Mouse (Mus musculus) MEL (cell line): ENCODE data around the gene Dnajc7.

ENCODE experiments used
- CHD1 ChIP-seq: IDR thresholded peaks from 2 replicates; pipeline ENCODE4 v1.6.1; 2012; ENCODE audit warnings: low read depth, mild to moderate bottlenecking, inconsistent platforms, low read length, improper control_type of control experiment
- CHD2 ChIP-seq: IDR thresholded peaks from 2 replicates; pipeline ENCODE4 v1.6.1; 2011; ENCODE audit warnings: low read length, improper control_type of control experiment
- CTCF ChIP-seq, 3 experiments: IDR thresholded peaks in 2 of 3; conservative IDR thresholded peaks in 1 of 3; 2 replicates each; pipeline ENCODE4 v1.5.1; 2011 to 2012; ENCODE audit warnings: low read length in 3 of 3, low read depth in 2 of 3, mild to moderate bottlenecking in 2 of 3, improper control_type of control experiment in 1 of 3, inconsistent platforms in 1 of 3, mixed read lengths in 1 of 3, moderate library complexity in 1 of 3; ENCODE audit not compliant: control insufficient read depth in 1 of 3, insufficient read depth in 1 of 3, poor library complexity in 1 of 3, severe bottlenecking in 1 of 3
- EP300 ChIP-seq, 2 experiments: IDR thresholded peaks; 2 replicates each; pipeline ENCODE4 v1.6.1; 2011; ENCODE audit warnings: improper control_type of control experiment in 2 of 2, low read length in 2 of 2, low read depth in 1 of 2, mild to moderate bottlenecking in 1 of 2
- HCFC1 ChIP-seq: IDR thresholded peaks from 2 replicates; pipeline ENCODE4 v1.6.1; 2012; ENCODE audit warnings: low read depth, mild to moderate bottlenecking, inconsistent platforms, low read length, improper control_type of control experiment, moderate library complexity
- MAFK ChIP-seq: IDR thresholded peaks from 2 replicates; pipeline ENCODE4 v1.6.1; 2011; ENCODE audit warnings: low read depth, mild to moderate bottlenecking, low read length, improper control_type of control experiment, borderline replicate concordance
- MAX ChIP-seq: IDR thresholded peaks from 2 replicates; pipeline ENCODE4 v1.6.1; 2011; ENCODE audit warnings: low read length, improper control_type of control experiment
- MXI1 ChIP-seq: IDR thresholded peaks from 2 replicates; pipeline ENCODE4 v1.6.1; 2011; ENCODE audit warnings: mild to moderate bottlenecking, low read depth, low read length, improper control_type of control experiment
- MYB ChIP-seq: IDR thresholded peaks from 2 replicates; pipeline ENCODE4 v1.6.1; 2011; ENCODE audit warnings: mild to moderate bottlenecking, low read depth, low read length, improper control_type of control experiment
- MYC ChIP-seq: IDR thresholded peaks from 2 replicates; pipeline ENCODE4 v1.6.1; 2011; ENCODE audit warnings: low read depth, mild to moderate bottlenecking, low read length, improper control_type of control experiment, moderate library complexity
- NRF1 ChIP-seq: IDR thresholded peaks from 2 replicates; pipeline ENCODE4 v1.6.1; 2014; ENCODE audit warnings: low read depth, mild to moderate bottlenecking, inconsistent platforms, low read length, improper control_type of control experiment, moderate library complexity; ENCODE audit not compliant: poor library complexity, insufficient read depth, severe bottlenecking
- POLR2A ChIP-seq, 2 experiments: IDR thresholded peaks; 2 replicates each; pipeline ENCODE4 v1.6.1; 2011 to 2012; ENCODE audit warnings: low read length in 2 of 2, mild to moderate bottlenecking in 2 of 2, control low read depth in 1 of 2, improper control_type of control experiment in 1 of 2, low read depth in 1 of 2, moderate library complexity in 1 of 2; ENCODE audit not compliant: control insufficient read depth in 1 of 2, insufficient read depth in 1 of 2, poor library complexity in 1 of 2
- ZC3H11A ChIP-seq: IDR thresholded peaks from 2 replicates; pipeline ENCODE4 v1.6.1; 2012; ENCODE audit warnings: low read depth, mild to moderate bottlenecking, inconsistent platforms, low read length, improper control_type of control experiment
- ZKSCAN1 ChIP-seq: IDR thresholded peaks from 2 replicates; pipeline ENCODE4 v1.6.1; 2012; ENCODE audit warnings: low read depth, mild to moderate bottlenecking, inconsistent platforms, low read length, improper control_type of control experiment, moderate library complexity

DNA sequence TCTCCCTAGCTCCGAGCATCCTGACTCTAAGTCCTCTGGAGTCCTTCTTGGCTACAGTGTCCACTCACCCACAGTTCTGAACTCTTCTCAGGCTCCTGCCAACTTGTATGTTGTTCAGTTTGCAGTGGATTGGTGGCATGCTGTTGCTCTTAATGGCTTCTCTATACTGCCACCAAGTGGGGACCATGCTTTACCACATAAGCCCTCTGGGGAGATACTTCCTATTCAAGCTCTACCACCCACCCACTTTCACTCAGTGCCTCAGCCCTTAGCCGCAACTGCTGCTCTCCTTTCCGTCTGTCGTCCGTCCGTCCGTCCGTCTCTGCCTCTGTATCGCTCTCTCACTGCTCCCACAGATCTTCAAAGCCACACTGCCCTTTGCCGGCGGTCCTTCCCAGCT, 64.4 kb downstream of the Dnajc7 start:
- TF ChIP-seq CTCF (IDR thresholded peaks at IDR 0.05 in 2 of 3, conservative IDR thresholded peaks at IDR 0.05 in 1 of 3; ENCODE audit: control insufficient read depth in 1 of 3, insufficient read depth in 1 of 3, low read depth in 2 of 3, low read length in 3 of 3, poor library complexity in 1 of 3, severe bottlenecking in 1 of 3) (peak; percentile 65 to 98 (median 89)), POLR2A (IDR thresholded peaks at IDR 0.05; ENCODE audit: control insufficient read depth in 1 of 2, insufficient read depth in 1 of 2, low read depth in 1 of 2, low read length in 2 of 2, poor library complexity in 1 of 2) (no peak), CHD2 (no peak), ZC3H11A (peak; percentile 89), MXI1 (peak; percentile 81), CHD1 (no peak), MYB (no peak), ZKSCAN1 (no peak), MAX (peak; percentile 88), EP300 (IDR thresholded peaks at IDR 0.05; ENCODE audit: low read depth in 1 of 2, low read length in 2 of 2) (peak in 1 of 2 experiments; percentile 15; a peak in 1 of 4 replicates), NRF1 (no peak), MYC (peak; percentile 95), MAFK (no peak), HCFC1 (peak; percentile 60; the same call in 1 of the 2 replicates)
